21 mouse cellular contexts compared by ENCODE assay signal in genomic region chr10:59162185-59162897, GRCm38 (mm10). TPM values are rescaled to one million over a fixed set of nuclear protein-coding genes. Genes with fewer than 3 reads are reported as not detected.
DNase-seq lines count a peak whose midpoint lies in the region; ATAC-seq and TF ChIP-seq lines count a peak whose summit lies in the region.
"Had no signal": no experiment of that assay in that cellular context is flagged by ENCODE, and none has a peak within 500 bp of the region (broad histone marks: within the 10 kb centered on the region; RNA-seq: fewer than 3 reads in every experiment).

No protein-coding gene starts in this region.

- no peak for TF ChIP-seq POLR2A in heart, adult 2 months (IDR thresholded peaks at IDR 0.05; ENCODE audit: insufficient read depth, low read depth, low read length)

- H3K36me3 ChIP-seq in heart, embryonic 12.5 days, result peaks cover 3% of the 10 kb centered on the region
- H3K36me3 ChIP-seq in heart, adult 2 months (ENCODE audit: control insufficient read depth, insufficient read depth, low read length), result no peaks in the 10 kb centered on the region
- no peaks in the 10 kb centered on the region for H3K36me3 ChIP-seq in liver, postnatal 0 days (replicated peaks; ENCODE audit: insufficient read depth, low read length)

- peaks cover 8% of the 10 kb centered on the region for H3K4me1 ChIP-seq in heart, embryonic 12.5 days (replicated peaks)
- no peaks in the 10 kb centered on the region for H3K4me1 ChIP-seq in heart, adult 2 months (ENCODE audit: control insufficient read depth, insufficient read depth, low read length)
- H3K4me1 ChIP-seq in liver, postnatal 0 days (ENCODE audit: insufficient read depth), result no peaks in the 10 kb centered on the region
- H3K4me1 ChIP-seq: hindbrain, embryonic 10.5 days had no signal

- no peaks in the 10 kb centered on the region for H3K9me3 ChIP-seq in heart, embryonic 12.5 days (replicated peaks)
- H3K9me3 ChIP-seq in liver, postnatal 0 days (ENCODE audit: low read length), result no peaks in the 10 kb centered on the region
- H3K9me3 ChIP-seq: hindbrain, embryonic 10.5 days had no signal

- H3K27ac ChIP-seq in heart, embryonic 12.5 days (ENCODE audit: poor library complexity, severe bottlenecking), result no peak overlapping the region
- H3K27ac ChIP-seq in heart, adult 2 months, result no peak overlapping the region
- no peak overlapping the region for H3K27ac ChIP-seq in liver, postnatal 0 days (ENCODE audit: low read depth)
- H3K27ac ChIP-seq: gastrocnemius, adult 2 months; hindbrain, embryonic 10.5 days; hindbrain, postnatal 0 days; layer of hippocampus, adult 2 months had no signal

- no peak overlapping the region for H3K4me2 ChIP-seq in heart, embryonic 12.5 days
- no peak overlapping the region for H3K4me2 ChIP-seq in liver, postnatal 0 days (ENCODE audit: low read depth, low read length)
- H3K4me2 ChIP-seq: lung, embryonic 14.5 days; midbrain, embryonic 11.5 days had no signal

- 19% methylated on average over 4 of the region's 4 CpGs for WGBS in heart, embryonic 12.5 days
- 61% methylated on average over 4 of the region's 4 CpGs for WGBS in heart, adult 2 months
- WGBS in liver, postnatal 0 days (ENCODE audit: insufficient replicate concordance), result 33% methylated on average over 4 of the region's 4 CpGs

- no peak overlapping the region for H3K4me3 ChIP-seq in heart, embryonic 12.5 days
- no peak overlapping the region for H3K4me3 ChIP-seq in heart, adult 2 months
- H3K4me3 ChIP-seq in liver, postnatal 0 days (ENCODE audit: low read depth, low read length), result no peak overlapping the region
- H3K4me3 ChIP-seq: gastrocnemius, adult 2 months; hindbrain, embryonic 10.5 days; layer of hippocampus, adult 2 months had no signal

- TF ChIP-seq CTCF in heart, adult 2 months (IDR thresholded peaks at IDR 0.05), result no peak
- no peak for TF ChIP-seq CTCF in liver, postnatal 0 days (IDR thresholded peaks at IDR 0.05; ENCODE audit: low read depth)

- H3K79me2 ChIP-seq in heart, adult 2 months (replicated peaks; ENCODE audit: control insufficient read depth, insufficient read depth, low read length), result no peaks in the 10 kb centered on the region

- DNase-seq in heart, adult 2 months, result no peak
- DNase-seq in MEL-GATA-1-ER (ENCODE audit: extremely low read depth, low read depth) (peak; percentile 84), liver (peak; percentile 53)
- no peak for DNase-seq in liver, postnatal 0 days
- no peak for DNase-seq in lung, postnatal 25 days (ENCODE audit: low spot score)
- no peak for DNase-seq in urinary bladder, postnatal 36 days (ENCODE audit: low spot score in 2 of 2)
- DNase-seq: adrenal gland, postnatal 25 days; cerebellum, adult 8-10 months; gastrocnemius, adult 2 months; kidney, postnatal 14 days; lung, embryonic 14.5 days; lung, postnatal 4 days; retina, postnatal 1 day; thymus, postnatal 25 days had no signal

- intact Hi-C loops in heart, adult 2 months (cut with DNase I), result loop anchor here (10.0 kb wide), 1 partner anchor 702 kb away; no protein-coding TSS in a partner anchor

- H3K9ac ChIP-seq in heart, embryonic 12.5 days, result no peak overlapping the region
- no peak overlapping the region for H3K9ac ChIP-seq in heart, adult 2 months (ENCODE audit: low read depth, low read length)
- H3K9ac ChIP-seq in liver, postnatal 0 days (replicated peaks), result no peak overlapping the region
- H3K9ac ChIP-seq: lung, embryonic 14.5 days had no signal

- peak; percentile 45; the same call in 1 of the 2 replicates for ATAC-seq in heart, embryonic 12.5 days (ENCODE audit: insufficient number of reproducible peaks, low FRiP score)
- ATAC-seq in liver, postnatal 0 days, result peak; percentile 54; the same call in 1 of the 2 replicates
- ATAC-seq: activated CD4-positive, CD25-positive, alpha-beta regulatory T cell, adult 4 months; hindbrain, postnatal 0 days; intestine, postnatal 0 days had no signal

- H3K27me3 ChIP-seq in heart, embryonic 12.5 days (replicated peaks), result no peaks in the 10 kb centered on the region
- H3K27me3 ChIP-seq in heart, adult 2 months (ENCODE audit: control insufficient read depth, insufficient read depth, low read length), result no peaks in the 10 kb centered on the region
- H3K27me3 ChIP-seq in liver, postnatal 0 days (ENCODE audit: insufficient read depth, low read length), result no peaks in the 10 kb centered on the region

- no peak for TF ChIP-seq EP300 in heart, adult 2 months (IDR thresholded peaks at IDR 0.05; ENCODE audit: insufficient read depth, low read depth, low read length)
- TF ChIP-seq EP300 in liver, postnatal 0 days (IDR thresholded peaks at IDR 0.05; ENCODE audit: low read depth), result peak; percentile 70

RNA-seq across cellular contexts. Expression of gene Sept10, which starts 59.3 kb away (rescaled TPM):
- 35.0 and 35.1 TPM in 2 replicates for polyA plus RNA-seq in heart, embryonic 12.5 days (2016; fragmentation: Nextera tagmentation; extraction: Ambion mirVana)
- total RNA-seq in heart, adult 2 months (2021), result 10 to 100 TPM; 15.2 to 17.3 TPM
- 8.4 and 13.1 TPM in 2 replicates for polyA plus RNA-seq in heart, adult 2 months (2012; rRNA removed)
- polyA plus RNA-seq in liver, postnatal 0 days (2015; fragmentation: Nextera tagmentation; extraction: Ambion mirVana), result 11.6 and 11.8 TPM in 2 replicates

RNA-seq across cellular contexts. Expression of gene Sowahc, which starts 59.4 kb away (rescaled TPM):
- polyA plus RNA-seq in heart, embryonic 12.5 days (2016; fragmentation: Nextera tagmentation; extraction: Ambion mirVana), result 4.3 TPM in 2 replicates
- 1 to 10 TPM; 1.2 to 1.3 TPM for total RNA-seq in heart, adult 2 months (2021)
- polyA plus RNA-seq in heart, adult 2 months (2012; rRNA removed), result 1.0 and 1.4 TPM in 2 replicates
- 1.3 and 1.6 TPM in 2 replicates for polyA plus RNA-seq in liver, postnatal 0 days (2015; fragmentation: Nextera tagmentation; extraction: Ambion mirVana)

Comparison
In these comparisons a context has a peak if more than half of its experiments do, and no peak if none do; other contexts are left out.
1. DNase-seq: peak in MEL-GATA-1-ER (single experiment) and liver (single experiment); none in heart, adult 2 months (0 of 2), liver, postnatal 0 days (single experiment), lung, postnatal 25 days (single experiment) and urinary bladder, postnatal 36 days (0 of 2).